Mouse (Mus musculus) CH12.LX (cell line): ENCODE measurements around the gene Acaa1a. TPM values are rescaled to one million over a fixed set of nuclear protein-coding genes. Genes with fewer than 3 reads are reported as not detected.

Experiments
- DNase-seq: peaks from one replicate; pipeline ENCODE4 v3.0.0-alpha.2; 2013; ENCODE audit errors: extremely low read depth
- H3K27ac ChIP-seq: 2 replicates; pipeline ENCODE4 v1.5.1; 2012; ENCODE audit warnings: low read depth, mild to moderate bottlenecking, control low read depth, moderate library complexity; ENCODE audit not compliant: insufficient read depth
- H3K27me3 ChIP-seq: replicated peaks from 2 replicates; pipeline ENCODE3; 2012; ENCODE audit warnings: inconsistent platforms
- H3K36me3 ChIP-seq, 2 experiments: replicated peaks in 1 of 2; 2 replicates each; pipeline versions ENCODE3 to v1.6.1; 2012; ENCODE audit warnings: inconsistent platforms in 1 of 2, low read length in 1 of 2, mild to moderate bottlenecking in 1 of 2, mixed read lengths in 1 of 2, moderate library complexity in 1 of 2; ENCODE audit not compliant: control insufficient read depth in 1 of 2, insufficient read depth in 1 of 2
- H3K4me1 ChIP-seq, 2 experiments: 2 replicates each; pipeline ENCODE4 v1.6.1; 2012; ENCODE audit warnings: inconsistent platforms in 1 of 2, moderate library complexity in 1 of 2; ENCODE audit not compliant: insufficient read depth in 2 of 2, control insufficient read depth in 1 of 2
- H3K4me2 ChIP-seq: 2 replicates; pipeline ENCODE4 v1.6.1; 2012; ENCODE audit warnings: low read depth, mild to moderate bottlenecking, control low read depth; ENCODE audit not compliant: poor library complexity, insufficient read depth, severe bottlenecking
- H3K4me3 ChIP-seq, 3 experiments: fragments of 150-350 bp in 1 of 3; sonication (generic) in 1 of 3; replicated peaks in 1 of 3; 2 replicates each; pipeline versions ENCODE3 to v1.5.1; 2011 to 2012; ENCODE audit warnings: low read depth in 2 of 3, low read length in 2 of 3, mild to moderate bottlenecking in 2 of 3, moderate library complexity in 2 of 3, control low read depth in 1 of 3, improper control_type of control experiment in 1 of 3, inconsistent platforms in 1 of 3, mixed read lengths in 1 of 3; ENCODE audit not compliant: poor library complexity in 1 of 3
- H3K79me2 ChIP-seq: replicated peaks from 2 replicates; pipeline ENCODE4 v1.6.1; 2012; ENCODE audit warnings: mild to moderate bottlenecking, moderate library complexity; ENCODE audit not compliant: control insufficient read depth, poor library complexity, insufficient read depth, severe bottlenecking; ENCODE audit errors: extremely low read depth
- H3K9ac ChIP-seq: 2 replicates; pipeline ENCODE4 v1.6.1; 2012; ENCODE audit warnings: low read depth, mild to moderate bottlenecking, control low read depth, moderate library complexity; ENCODE audit not compliant: insufficient read depth
- H3K9me3 ChIP-seq: replicated peaks from 2 replicates; pipeline ENCODE3; 2012; ENCODE audit warnings: low read length, inconsistent platforms, mixed read lengths
- BHLHE40 ChIP-seq: IDR thresholded peaks from 2 replicates; pipeline ENCODE4 v1.6.1; 2011; ENCODE audit warnings: mild to moderate bottlenecking, low read depth, low read length, improper control_type of control experiment
- CHD1 ChIP-seq: IDR thresholded peaks from 2 replicates; pipeline ENCODE4 v1.6.1; 2012; ENCODE audit warnings: low read depth, low read length, improper control_type of control experiment, inconsistent platforms
- CTCF ChIP-seq, 2 experiments: IDR thresholded peaks in 1 of 2; conservative IDR thresholded peaks in 1 of 2; 2 replicates each; pipeline ENCODE4 v1.5.1; 2011 to 2012; ENCODE audit warnings: low read depth in 2 of 2, low read length in 2 of 2, improper control_type of control experiment in 1 of 2, inconsistent platforms in 1 of 2, mild to moderate bottlenecking in 1 of 2, moderate library complexity in 1 of 2
- E2F4 ChIP-seq: IDR thresholded peaks from 2 replicates; pipeline ENCODE4 v1.6.1; 2011; ENCODE audit warnings: low read depth, low read length, improper control_type of control experiment; ENCODE audit not compliant: insufficient replicate concordance
- EP300 ChIP-seq: IDR thresholded peaks from 2 replicates; pipeline ENCODE4 v1.6.1; 2011; ENCODE audit warnings: low read length, improper control_type of control experiment
- GABPA ChIP-seq: IDR thresholded peaks from 2 replicates; pipeline ENCODE4 v1.6.1; 2012; ENCODE audit warnings: low read depth, low read length, improper control_type of control experiment, inconsistent platforms; ENCODE audit not compliant: insufficient replicate concordance
- HCFC1 ChIP-seq: IDR thresholded peaks from 2 replicates; pipeline ENCODE4 v1.6.1; 2012; ENCODE audit warnings: low read depth, mild to moderate bottlenecking, inconsistent platforms, low read length, improper control_type of control experiment
- KAT2A ChIP-seq: IDR thresholded peaks from 2 replicates; pipeline ENCODE4 v1.6.1; 2012; ENCODE audit warnings: low read length, improper control_type of control experiment, inconsistent platforms; ENCODE audit not compliant: insufficient replicate concordance
- MAZ ChIP-seq: IDR thresholded peaks from 2 replicates; pipeline ENCODE4 v1.6.1; 2012; ENCODE audit warnings: low read depth, mild to moderate bottlenecking, inconsistent platforms, low read length, improper control_type of control experiment, moderate library complexity
- MYC ChIP-seq: IDR thresholded peaks from 2 replicates; pipeline ENCODE4 v1.6.1; 2011; ENCODE audit warnings: low read depth, mild to moderate bottlenecking, improper control_type of control experiment, low read length
- NELFE ChIP-seq: IDR thresholded peaks from 2 replicates; pipeline ENCODE4 v1.6.1; 2011; ENCODE audit warnings: low read depth, low read length, improper control_type of control experiment
- NRF1 ChIP-seq: IDR thresholded peaks from 2 replicates; pipeline ENCODE4 v1.6.1; 2014; ENCODE audit warnings: low read depth, mild to moderate bottlenecking, inconsistent platforms, low read length, improper control_type of control experiment, moderate library complexity
- POLR2AphosphoS2 ChIP-seq: IDR thresholded peaks from 2 replicates; pipeline ENCODE4 v1.6.1; 2011; ENCODE audit warnings: low read depth, low read length, improper control_type of control experiment
- RCOR1 ChIP-seq: conservative IDR thresholded peaks from 2 replicates; pipeline ENCODE4 v1.6.1; 2012; ENCODE audit warnings: low read depth, mild to moderate bottlenecking, inconsistent platforms, low read length, improper control_type of control experiment
- SMC3 ChIP-seq: IDR thresholded peaks from 2 replicates; pipeline ENCODE4 v1.6.1; 2011; ENCODE audit warnings: low read depth, low read length, improper control_type of control experiment
- TBP ChIP-seq: conservative IDR thresholded peaks from 2 replicates; pipeline ENCODE4 v1.6.1; 2011; ENCODE audit warnings: low read depth, low read length, improper control_type of control experiment
- USF1 ChIP-seq: IDR thresholded peaks from 2 replicates; pipeline ENCODE4 v1.6.1; 2014; ENCODE audit warnings: low read depth, mild to moderate bottlenecking, inconsistent platforms, low read length, improper control_type of control experiment
- ZC3H11A ChIP-seq: IDR thresholded peaks from 2 replicates; pipeline ENCODE4 v1.6.1; 2012; ENCODE audit warnings: low read depth, mild to moderate bottlenecking, inconsistent platforms, low read length, improper control_type of control experiment
- ZKSCAN1 ChIP-seq: IDR thresholded peaks from 2 replicates; pipeline ENCODE4 v1.6.1; 2012; ENCODE audit warnings: low read depth, inconsistent platforms, low read length, improper control_type of control experiment, borderline replicate concordance
- ZMIZ1 ChIP-seq: IDR thresholded peaks from 2 replicates; pipeline ENCODE4 v1.6.1; 2012; ENCODE audit warnings: low read depth, mild to moderate bottlenecking, inconsistent platforms, low read length, improper control_type of control experiment
- ZNF384 ChIP-seq: IDR thresholded peaks from 2 replicates; pipeline ENCODE4 v1.6.1; 2012; ENCODE audit warnings: low read depth, low read length, improper control_type of control experiment, inconsistent platforms
- dilution Hi-C: fragments of 300-500 bp; cut with MboI; formaldehyde crosslinking; loops from 2 replicates; pipeline ENCODE4 v1.14.3; 2020; ENCODE audit warnings: low sequenced_read_pairs; ENCODE audit not compliant: extremely low pct_unique_long_range_greater_than_20kb, extremely low pct_ligation_motif_present
- in situ Hi-C: fragments of 300-500 bp; cut with MboI; formaldehyde crosslinking; loops from 3 replicates; pipeline ENCODE4 v1.14.3; 2019; ENCODE audit warnings: low sequenced_read_pairs, low pct_ligation_motif_present, low pct_unique_long_range_greater_than_20kb, mixed read lengths
- polyA plus RNA-seq: library from polyadenylated mRNA; unstranded; fragments of >175 nt; gene quantifications from 2 replicates; pipeline ENCODE4 v1.2.1, GENCODE M21; 2012; ENCODE audit warnings: low read depth; ENCODE audit not compliant: insufficient read length
- total RNA-seq, 2 experiments: library from RNA; depleted of rRNA; stranded (reverse); fragments of 300-350 nt in 1 of 2; fragments of >200 nt in 1 of 2; gene quantifications; 2 replicates each; pipeline ENCODE4 v1.2.3; 2012 to 2014

The Acaa1a gene
- total and polyA plus RNA-seq, 3 experiments = 22.4 to 57.8 (median 24.4) TPM

- Histone ChIP-seq H3K4me2 (no peak overlapping the region), H3K4me1 (0 out of 4 replicates have a peak, but pooled peaks cover 0 to 3% of the 10 kb centered on the region in 2 experiments), H3K36me3 (peaks cover 26 to 35% of the 10 kb centered on the region in 2 experiments), H3K9ac (no peak overlapping the region), H3K27ac (no peak overlapping the region), H3K27me3 (no peaks in the 10 kb centered on the region), H3K4me3 (no peak overlapping the region), H3K9me3 (no peaks in the 10 kb centered on the region), H3K79me2 (no peaks in the 10 kb centered on the region)
- in situ Hi-C loops = no loop called here
- TF ChIP-seq SMC3 (no peak), KAT2A (no peak), ZC3H11A (no peak), CTCF (conservative IDR thresholded peaks at IDR 0.05 in 1 of 2, IDR thresholded peaks at IDR 0.05 in 1 of 2; ENCODE audit: low read depth in 2 of 2, low read length in 2 of 2) (no peak), E2F4 (no peak), MYC (no peak), GABPA (no peak), NELFE (no peak), POLR2AphosphoS2 (no peak), USF1 (no peak)
- no peak for DNase-seq
- dilution Hi-C loops = no loop called here
Measured at GRCm38 (mm10) chr9:119371251-119371650, 31.8 kb downstream of the Acaa1a start.

- in situ Hi-C loops = no loop called here
- Histone ChIP-seq H3K4me2 (no peak overlapping the region), H3K4me3 (no peak overlapping the region), H3K36me3 (peaks cover 13 to 22% of the 10 kb centered on the region in 2 experiments), H3K27me3 (no peaks in the 10 kb centered on the region), H3K79me2 (no peaks in the 10 kb centered on the region), H3K4me1 (peaks cover 0 to 8% of the 10 kb centered on the region in 2 experiments; a peak in 1 of 4 replicates), H3K9ac (no peak overlapping the region), H3K27ac (no peak overlapping the region), H3K9me3 (no peaks in the 10 kb centered on the region)
- TF ChIP-seq NRF1 (no peak), TBP (no peak), HCFC1 (no peak), ZMIZ1 (no peak), MAZ (no peak), USF1 (no peak), CHD1 (no peak), ZNF384 (no peak), RCOR1 (no peak), EP300 (no peak), BHLHE40 (no peak), ZKSCAN1 (no peak)
- dilution Hi-C loops = no loop called here
- DNase-seq = no peak
Measured at GRCm38 (mm10) chr9:119375008-119375407, 35.5 kb downstream of the Acaa1a start.
